In the genomic region with DNA sequence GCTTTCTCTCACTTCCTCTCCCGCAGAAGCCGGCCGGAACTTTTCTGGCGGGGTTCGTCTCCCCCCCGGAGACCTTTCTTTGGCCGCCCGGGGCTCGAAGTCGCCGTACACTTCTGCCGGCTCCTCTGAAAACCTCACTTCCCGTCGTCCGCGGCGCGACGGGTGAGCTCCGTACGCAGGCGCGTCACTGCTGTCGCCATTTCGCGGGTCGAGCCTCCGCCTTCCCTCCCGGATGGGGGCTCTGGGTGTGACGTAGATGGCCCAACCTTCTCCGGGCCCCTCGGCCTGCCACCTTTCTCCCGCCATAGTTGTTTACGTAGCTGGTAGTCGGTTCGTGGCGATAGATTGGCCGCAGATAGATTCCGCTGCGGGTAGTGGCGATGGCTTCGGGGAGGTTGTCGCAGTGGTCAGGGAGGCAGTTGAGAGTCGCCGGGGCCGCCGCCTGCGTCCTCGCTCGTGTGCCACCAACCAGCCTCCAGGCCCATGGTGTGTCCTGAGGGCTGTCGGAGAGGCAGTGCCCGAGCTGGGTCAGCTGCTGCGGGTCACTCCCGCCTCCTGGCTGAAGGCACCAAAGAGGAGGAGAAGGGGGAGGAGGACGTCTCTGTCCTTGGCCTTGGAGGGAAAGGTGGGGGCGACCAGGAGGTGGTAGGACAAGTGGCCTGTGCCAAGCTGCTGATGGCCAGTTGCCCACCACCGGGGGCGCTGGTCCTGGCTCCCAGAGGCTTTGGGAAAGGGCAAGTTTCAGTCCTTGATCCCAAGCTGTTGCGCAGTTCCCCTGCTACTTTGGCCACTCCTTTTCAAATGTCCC, we compare ENCODE assay signal across 8 mouse cellular contexts. TPM values are rescaled to one million over a fixed set of nuclear protein-coding genes. Genes with fewer than 3 reads are reported as not detected.
DNase-seq lines count a peak whose midpoint lies in the region; ATAC-seq lines count a peak whose summit lies in the region.

A gene (minus strand): TSS at position 551 of the 808 bp plus-strand sequence.

- ATAC-seq in megakaryocyte-erythroid progenitor cell, adult 5-6 weeks (replicated peaks; ENCODE audit: low FRiP score, low TSS enrichment, poor library complexity, severe bottlenecking): peak; percentile 82

- intact Hi-C loops in left cerebral cortex, postnatal 10 days (cut with DNase I): no loop called here

- DNase-seq in adipocyte (ENCODE audit: low spot score): peak; percentile 99
- DNase-seq in embryo, embryonic 10 days (ENCODE audit: low spot score): peak; percentile 99
- DNase-seq in gastrocnemius, postnatal 10 days: peak; percentile 99
- DNase-seq in induced T-regulatory cell, adult 2 months (ENCODE audit: low read depth): peak; percentile 98
- DNase-seq in left cerebral cortex, postnatal 10 days (ENCODE audit: extremely low spot score in 1 of 2, low spot score in 2 of 2): peak; percentile 98 to 99
- DNase-seq in right cerebral cortex, postnatal 25 days: peak; percentile 99
- peak; percentile 96 to 97 for DNase-seq in urinary bladder, postnatal 4 days (ENCODE audit: low spot score in 2 of 2)

RNA-seq across cellular contexts. Expression of the gene that starts here (rescaled TPM):
- 10 to 100 TPM; 74.1 to 76.2 TPM for total RNA-seq in gastrocnemius, postnatal 10 days (2021)
- 10 to 100 TPM; 18.1 to 21.3 TPM for total RNA-seq in left cerebral cortex, postnatal 10 days (2021)
- 45.5 and 53.1 TPM in 2 replicates for total RNA-seq in megakaryocyte-erythroid progenitor cell, adult 5-6 weeks (2014; fragmentation: Nextera tagmentation)
- total RNA-seq in megakaryocyte-erythroid progenitor cell, adult 5-6 weeks (2017): 22.6 and 26.2 TPM in 2 replicates

Comparison
In these comparisons a context has a peak if more than half of its experiments do, and no peak if none do; other contexts are left out.
1. Peak in every context shown above with its lines: DNase-seq and ATAC-seq.